Mouse (Mus musculus) B cell, adult 2 months (primary cell): ENCODE data around the gene Casz1.

Experiments
- DNase-seq, 2 experiments: peaks; one replicate each; pipeline ENCODE4 v3.0.0; 2022

Casz1 gene

GRCm38 (mm10) chr4:148847636-148848035 lies 43.4 kb downstream of the Casz1 start:
- no peak for DNase-seq

GRCm38 (mm10) chr4:148849437-148849836 lies 45.2 kb downstream of the Casz1 start:
- no peak for DNase-seq

- no peak for DNase-seq
Observed at GRCm38 (mm10) chr4:148853057-148853456, 48.8 kb downstream of the Casz1 start.

GRCm38 (mm10) chr4:148854093-148854492 lies 49.9 kb downstream of the Casz1 start:
- DNase-seq: no peak

- DNase-seq: no peak
Observed at GRCm38 (mm10) chr4:148855527-148855926, 51.3 kb downstream of the Casz1 start.

- DNase-seq: no peak
Observed at GRCm38 (mm10) chr4:148856216-148856615, 52.0 kb downstream of the Casz1 start.

- no peak for DNase-seq
Observed at GRCm38 (mm10) chr4:148857398-148858084, 53.3 kb downstream of the Casz1 start.

GRCm38 (mm10) chr4:148858194-148858593 lies 54.0 kb downstream of the Casz1 start:
- DNase-seq: no peak

- DNase-seq: no peak
Observed at GRCm38 (mm10) chr4:148859415-148859814, 55.2 kb downstream of the Casz1 start.

- no peak for DNase-seq
Observed at GRCm38 (mm10) chr4:148859906-148860491, 55.8 kb downstream of the Casz1 start.

- DNase-seq: no peak
Observed at GRCm38 (mm10) chr4:148860636-148861035, 56.4 kb downstream of the Casz1 start.

GRCm38 (mm10) chr4:148866812-148867470 lies 62.7 kb downstream of the Casz1 start:
- no peak for DNase-seq

GRCm38 (mm10) chr4:148867721-148868397 lies 63.6 kb downstream of the Casz1 start:
- DNase-seq: no peak

GRCm38 (mm10) chr4:148869566-148869965 lies 65.3 kb downstream of the Casz1 start:
- DNase-seq: no peak

GRCm38 (mm10) chr4:148870496-148870895 lies 66.3 kb downstream of the Casz1 start:
- DNase-seq: no peak

- DNase-seq: no peak
Observed at GRCm38 (mm10) chr4:148871751-148872334, 67.6 kb downstream of the Casz1 start.

- DNase-seq: no peak
Observed at GRCm38 (mm10) chr4:148872372-148872771, 68.1 kb downstream of the Casz1 start.

GRCm38 (mm10) chr4:148872783-148873182 lies 68.6 kb downstream of the Casz1 start:
- no peak for DNase-seq

GRCm38 (mm10) chr4:148876166-148876565 lies 71.9 kb downstream of the Casz1 start:
- DNase-seq: no peak

GRCm38 (mm10) chr4:148876867-148877266 lies 72.6 kb downstream of the Casz1 start:
- DNase-seq: no peak

- DNase-seq: no peak
Observed at GRCm38 (mm10) chr4:148878192-148878983, 74.2 kb downstream of the Casz1 start.

GRCm38 (mm10) chr4:148878984-148879610 lies 74.9 kb downstream of the Casz1 start:
- no peak for DNase-seq
